Mouse (Mus musculus): Measurements from ENCODE around the gene Kcnh6. TPM values are rescaled to one million over a fixed set of nuclear protein-coding genes. Genes with fewer than 3 reads are reported as not detected.
A peak's percentile ranks its signal among the peaks of the same experiment; 100 is the strongest.
"Not testable (repeated sequence)": the region's sequence is repeated elsewhere in the genome, so short reads cannot be mapped to it uniquely, and the experiment has no call there.

Kcnh6 gene
- total and polyA plus RNA-seq, 3 experiments = 0.39 TPM; not detected in 2

- WGBS = under 1% methylated on average over 49 of the region's 49 CpGs
- H3K4me3 ChIP-seq = peak within 1 kb of the TSS; percentile 95
- intact Hi-C loops (cut with DNase I) = no loop called here
- TF ChIP-seq CTCF (IDR thresholded peaks at IDR 0.05) (peak; percentile 67), EP300 (IDR thresholded peaks at IDR 0.05; ENCODE audit: insufficient read depth, low read depth, low read length) (peak; percentile 89; the same call in 1 of the 2 replicates), POLR2A (IDR thresholded peaks at IDR 0.05; ENCODE audit: insufficient read depth, low read depth, low read length) (peak; percentile 81)
- H3K9ac ChIP-seq (ENCODE audit: low read depth, low read length) = peak within 1 kb of the TSS; percentile 87
- peak; percentile 94 to 96 for DNase-seq
- H3K27me3 ChIP-seq (ENCODE audit: control insufficient read depth, insufficient read depth, low read length) = no peaks in the 10 kb centered on the region
- H3K27ac ChIP-seq = peak within 1 kb of the TSS; percentile 88
- peaks cover 4% of the 10 kb centered on the region for H3K4me1 ChIP-seq (ENCODE audit: control insufficient read depth, insufficient read depth, low read length)
- no peaks in the 10 kb centered on the region for H3K79me2 ChIP-seq (replicated peaks; ENCODE audit: control insufficient read depth, insufficient read depth, low read length)
- H3K36me3 ChIP-seq (ENCODE audit: control insufficient read depth, insufficient read depth, low read length) = no peaks in the 10 kb centered on the region; the same call in 1 of the 2 replicates
Observed at GRCm38 (mm10) chr11:106065923-106066571, 58.1 kb downstream of the Kcnh6 start, which contains the start of gene Taco1. Gene Taco1, plus strand, starts transcription at chr11:106066061.

- H3K4me1 ChIP-seq (ENCODE audit: control insufficient read depth, insufficient read depth, low read length); DNase-seq; H3K36me3 ChIP-seq (ENCODE audit: control insufficient read depth, insufficient read depth, low read length); H3K27me3 ChIP-seq (ENCODE audit: control insufficient read depth, insufficient read depth, low read length); intact Hi-C loops (cut with DNase I); H3K79me2 ChIP-seq (replicated peaks; ENCODE audit: control insufficient read depth, insufficient read depth, low read length): not testable (repeated sequence)
- 8% methylated on average over 23 of the region's 23 CpGs for WGBS
- Histone ChIP-seq H3K27ac (peak overlapping the region; percentile 88), H3K4me3 (peak overlapping the region; percentile 95), H3K9ac (ENCODE audit: low read depth, low read length) (peak overlapping the region; percentile 87; the same call in 1 of the 2 replicates)
Observed at GRCm38 (mm10) chr11:106066616-106067015, 58.7 kb downstream of the Kcnh6 start.

- no peak overlapping the region for H3K27ac ChIP-seq
- no peaks in the 10 kb centered on the region; the same call in 1 of the 2 replicates for H3K36me3 ChIP-seq (ENCODE audit: control insufficient read depth, insufficient read depth, low read length)
- no peaks in the 10 kb centered on the region for H3K79me2 ChIP-seq (replicated peaks; ENCODE audit: control insufficient read depth, insufficient read depth, low read length)
- H3K27me3 ChIP-seq (ENCODE audit: control insufficient read depth, insufficient read depth, low read length) = no peaks in the 10 kb centered on the region
- no peak for TF ChIP-seq CTCF (IDR thresholded peaks at IDR 0.05)
- TF ChIP-seq POLR2A (IDR thresholded peaks at IDR 0.05; ENCODE audit: insufficient read depth, low read depth, low read length) = no peak
- no peak for TF ChIP-seq EP300 (IDR thresholded peaks at IDR 0.05; ENCODE audit: insufficient read depth, low read depth, low read length)
- H3K4me3 ChIP-seq = no peak overlapping the region
- no peaks in the 10 kb centered on the region for H3K4me1 ChIP-seq (ENCODE audit: control insufficient read depth, insufficient read depth, low read length)
- intact Hi-C loops (cut with DNase I) = no loop called here
- WGBS = 77% methylated on average over 3 of the region's 3 CpGs
- no peak for DNase-seq
- no peak overlapping the region for H3K9ac ChIP-seq (ENCODE audit: low read depth, low read length)
Observed at GRCm38 (mm10) chr11:106073774-106074173, 65.8 kb downstream of the Kcnh6 start.

- WGBS = 5% methylated on average over 4 of the region's 4 CpGs
- Histone ChIP-seq H3K4me1 (ENCODE audit: control insufficient read depth, insufficient read depth, low read length) (no peaks in the 10 kb centered on the region), H3K79me2 (replicated peaks; ENCODE audit: control insufficient read depth, insufficient read depth, low read length) (no peaks in the 10 kb centered on the region), H3K4me3 (no peak overlapping the region), H3K27me3 (ENCODE audit: control insufficient read depth, insufficient read depth, low read length) (no peaks in the 10 kb centered on the region), H3K9ac (ENCODE audit: low read depth, low read length) (no peak overlapping the region), H3K27ac (no peak overlapping the region), H3K36me3 (ENCODE audit: control insufficient read depth, insufficient read depth, low read length) (no peaks in the 10 kb centered on the region)
- TF ChIP-seq POLR2A (IDR thresholded peaks at IDR 0.05; ENCODE audit: insufficient read depth, low read depth, low read length) (no peak), CTCF (IDR thresholded peaks at IDR 0.05) (no peak; the same call in 1 of the 2 replicates), EP300 (IDR thresholded peaks at IDR 0.05; ENCODE audit: insufficient read depth, low read depth, low read length) (peak; percentile 66; the same call in 1 of the 2 replicates)
- intact Hi-C loops (cut with DNase I) = loop anchor here (1.0 kb wide), 1 partner anchor 149 kb away; no protein-coding TSS in a partner anchor
- DNase-seq = peak; percentile 57 to 82
Observed at GRCm38 (mm10) chr11:106076321-106076720, 68.4 kb downstream of the Kcnh6 start.

Other genes starting within 250 kb of the Kcnh6 start
- gene Cyb561, start 54.8 kb upstream of the Kcnh6 start, total RNA-seq (2021) = 1 to 10 TPM; 8.2 to 8.5 TPM
- 17.0 and 17.6 TPM in 2 replicates for gene Cyb561, start 54.8 kb upstream of the Kcnh6 start, polyA plus RNA-seq (2012; rRNA removed)
- gene Ace, start 40.2 kb upstream of the Kcnh6 start, total RNA-seq (2021) = 10 to 100 TPM; 18.8 to 23.7 TPM
- gene Ace, start 40.2 kb upstream of the Kcnh6 start, polyA plus RNA-seq (2012; rRNA removed) = 34.4 and 42.1 TPM in 2 replicates
- not detected for gene Ace3, start 13.4 kb upstream of the Kcnh6 start, total RNA-seq (2021)
- gene Ace3, start 13.4 kb upstream of the Kcnh6 start, polyA plus RNA-seq (2012; rRNA removed) = not detected in 2 replicates
- gene Dcaf7, start 28.7 kb downstream of the Kcnh6 start, total RNA-seq (2021) = 10 to 100 TPM; 36.5 to 39.2 TPM
- 28.9 and 48.7 TPM in 2 replicates for gene Dcaf7, start 28.7 kb downstream of the Kcnh6 start, polyA plus RNA-seq (2012; rRNA removed)
- gene Taco1, start 57.9 kb downstream of the Kcnh6 start, total RNA-seq (2021) = 10 to 100 TPM; 56.4 to 59.6 TPM
- gene Taco1, start 57.9 kb downstream of the Kcnh6 start, polyA plus RNA-seq (2012; rRNA removed) = 32.8 and 45.3 TPM in 2 replicates
- gene Map3k3, start 76.5 kb downstream of the Kcnh6 start, total RNA-seq (2021) = 10 to 100 TPM; 36.0 to 38.9 TPM
- gene Map3k3, start 76.5 kb downstream of the Kcnh6 start, polyA plus RNA-seq (2012; rRNA removed) = 25.1 and 39.8 TPM in 2 replicates
- not detected for gene Gm10840, start 152.7 kb downstream of the Kcnh6 start, total RNA-seq (2021)
- gene Gm10840, start 152.7 kb downstream of the Kcnh6 start, polyA plus RNA-seq (2012; rRNA removed) = not detected in 2 replicates
- 1 to 10 TPM; 3.6 to 4.7 TPM for gene Limd2, start 152.7 kb downstream of the Kcnh6 start, total RNA-seq (2021)
- 10.0 and 11.5 TPM in 2 replicates for gene Limd2, start 152.7 kb downstream of the Kcnh6 start, polyA plus RNA-seq (2012; rRNA removed)
- 1 to 10 TPM; 6.2 to 7.0 TPM for gene Strada, start 194.0 kb downstream of the Kcnh6 start, total RNA-seq (2021)
- gene Strada, start 194.0 kb downstream of the Kcnh6 start, polyA plus RNA-seq (2012; rRNA removed) = 16.9 and 21.8 TPM in 2 replicates
- 10 to 100 TPM; 78.1 to 82.2 TPM for gene Ccdc47, start 208.2 kb downstream of the Kcnh6 start, total RNA-seq (2021)
- 23.7 and 47.4 TPM in 2 replicates for gene Ccdc47, start 208.2 kb downstream of the Kcnh6 start, polyA plus RNA-seq (2012; rRNA removed)
- gene Ddx42, start 208.8 kb downstream of the Kcnh6 start, total RNA-seq (2021) = 10 to 100 TPM; 23.5 to 27.5 TPM
- gene Ddx42, start 208.8 kb downstream of the Kcnh6 start, polyA plus RNA-seq (2012; rRNA removed) = 6.0 and 11.9 TPM in 2 replicates
- 10 to 100 TPM; 20.2 to 21.6 TPM for gene Ftsj3, start 248.0 kb downstream of the Kcnh6 start, total RNA-seq (2021)
- 10.2 and 15.2 TPM in 2 replicates for gene Ftsj3, start 248.0 kb downstream of the Kcnh6 start, polyA plus RNA-seq (2012; rRNA removed)
- 100 to 1,000 TPM in 1 of 2 experiments, 10 to 100 TPM in 1; 91.8 to 104 TPM for gene Psmc5, start 248.0 kb downstream of the Kcnh6 start, total RNA-seq (2021)
- gene Psmc5, start 248.0 kb downstream of the Kcnh6 start, polyA plus RNA-seq (2012; rRNA removed) = 54.5 and 83.5 TPM in 2 replicates